Mouse (Mus musculus): ENCODE measurements around the gene Slc25a25.

The Slc25a25 gene

DNA sequence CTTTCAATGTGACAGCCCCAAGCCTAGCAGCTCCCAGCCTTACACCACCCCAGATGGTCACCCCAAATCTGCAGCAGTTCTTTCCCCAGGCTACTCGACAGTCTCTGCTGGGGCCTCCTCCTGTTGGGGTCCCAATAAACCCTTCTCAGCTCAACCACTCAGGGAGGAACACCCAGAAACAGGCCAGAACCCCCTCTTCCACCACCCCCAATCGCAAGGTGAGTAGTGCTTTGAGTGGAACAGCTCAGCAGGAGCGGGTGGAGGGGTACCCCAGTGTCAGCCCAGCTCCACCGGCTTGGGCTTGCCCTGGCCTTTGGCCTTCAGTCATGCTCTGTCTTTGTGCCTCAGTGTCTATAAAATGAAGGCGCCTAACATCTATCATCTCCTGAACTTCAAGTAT lies 83.9 kb downstream of the Slc25a25 start:
- no peak for ATAC-seq (ENCODE audit: insufficient number of reproducible peaks, low FRiP score, low TSS enrichment)
